Mouse (Mus musculus): ENCODE results near the gene Poldip2.

DNA sequence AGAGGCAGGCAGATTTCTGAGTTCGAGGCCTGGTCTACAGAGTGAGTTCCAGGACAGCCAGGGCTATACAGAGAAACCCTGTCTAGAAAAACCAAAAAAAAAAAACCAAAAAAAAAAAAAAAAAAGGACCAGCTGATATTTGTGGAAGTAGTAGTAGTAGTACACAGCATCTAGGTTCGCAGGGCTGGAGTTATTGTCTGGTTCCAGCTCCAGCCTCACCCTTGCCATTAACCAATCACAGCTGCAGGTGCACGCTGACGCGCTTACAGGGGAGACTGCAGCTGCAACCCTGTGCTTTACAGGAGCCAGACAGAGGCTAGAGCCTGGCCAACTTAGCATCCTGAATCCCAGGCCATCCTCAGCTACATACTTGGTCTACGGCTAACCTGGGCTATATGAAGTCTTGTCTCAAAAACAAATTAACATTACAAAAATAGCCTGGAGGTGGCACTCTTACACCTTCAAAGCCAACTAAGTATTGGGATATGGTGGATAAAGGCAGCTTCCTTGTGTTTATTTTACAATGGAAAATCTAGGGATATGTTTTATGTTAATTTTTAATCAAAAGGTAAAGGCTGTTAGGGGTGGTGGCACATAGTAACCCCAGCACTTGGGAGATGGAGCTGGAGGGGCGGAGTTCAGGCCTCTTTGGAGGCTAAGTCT lies 32.6 kb downstream of the Poldip2 start:
- TF ChIP-seq POLR2A (IDR thresholded peaks at IDR 0.05; ENCODE audit: borderline replicate concordance, extremely low read depth, low read depth, low read length) (no peak), CTCF (IDR thresholded peaks at IDR 0.05; ENCODE audit: insufficient read depth, low read length) (no peak)
